Comparison of ENCODE assay signal across 15 mouse cellular contexts in genomic region chr8:124075977-124076376, GRCm38 (mm10). TPM values are rescaled to one million over a fixed set of nuclear protein-coding genes. Genes with fewer than 3 reads are reported as not detected.
A peak's percentile ranks its signal among the peaks of the same experiment; 100 is the strongest.
DNase-seq lines count a peak whose midpoint lies in the region; ATAC-seq and TF ChIP-seq lines count a peak whose summit lies in the region.
"Had no signal": no experiment of that assay in that cellular context is flagged by ENCODE, and none has a peak within 500 bp of the region (broad histone marks: within the 10 kb centered on the region; RNA-seq: fewer than 3 reads in every experiment).

No protein-coding gene starts in this region.

- WGBS in embryonic facial prominence, embryonic 12.5 days, result 36% methylated on average over 8 of the region's 8 CpGs
- 55% methylated on average over 8 of the region's 8 CpGs for WGBS in embryonic facial prominence, embryonic 10.5 days
- WGBS in midbrain, embryonic 13.5 days, result 66% methylated on average over 8 of the region's 8 CpGs
- WGBS in midbrain, postnatal 0 days, result 56% methylated on average over 8 of the region's 8 CpGs
- WGBS in limb, embryonic 10.5 days, result 53% methylated on average over 8 of the region's 8 CpGs
- WGBS in hindbrain, embryonic 13.5 days, result 64% methylated on average over 8 of the region's 8 CpGs

- no peak for TF ChIP-seq CTCF in midbrain, postnatal 0 days (IDR thresholded peaks at IDR 0.05)

- intact Hi-C loops in left cerebral cortex, postnatal 4 days (cut with DNase I), result loop anchor here (5.0 kb wide), 1 partner anchor 156 kb away; the partner anchor contains the start of gene Galnt2

- no peaks in the 10 kb centered on the region for H3K36me3 ChIP-seq in embryonic facial prominence, embryonic 12.5 days
- H3K36me3 ChIP-seq in embryonic facial prominence, embryonic 10.5 days (replicated peaks), result no peaks in the 10 kb centered on the region
- no peaks in the 10 kb centered on the region for H3K36me3 ChIP-seq in midbrain, embryonic 13.5 days
- H3K36me3 ChIP-seq in midbrain, postnatal 0 days (ENCODE audit: insufficient read depth, low read length), result no peaks in the 10 kb centered on the region
- no peaks in the 10 kb centered on the region for H3K36me3 ChIP-seq in limb, embryonic 10.5 days
- H3K36me3 ChIP-seq in hindbrain, embryonic 13.5 days, result no peaks in the 10 kb centered on the region
- H3K36me3 ChIP-seq: embryonic facial prominence, embryonic 15.5 days; forebrain, embryonic 15.5 days; neural tube, embryonic 15.5 days had no signal

- peaks cover 17% of the 10 kb centered on the region for H3K4me1 ChIP-seq in embryonic facial prominence, embryonic 12.5 days
- H3K4me1 ChIP-seq in embryonic facial prominence, embryonic 10.5 days, result peaks cover 33% of the 10 kb centered on the region
- H3K4me1 ChIP-seq in midbrain, embryonic 13.5 days (replicated peaks), result peaks cover 37% of the 10 kb centered on the region
- H3K4me1 ChIP-seq in midbrain, postnatal 0 days (ENCODE audit: insufficient read depth, low read length), result no peaks in the 10 kb centered on the region
- peaks cover 34% of the 10 kb centered on the region for H3K4me1 ChIP-seq in limb, embryonic 10.5 days
- H3K4me1 ChIP-seq in hindbrain, embryonic 13.5 days (replicated peaks), result peaks cover 33% of the 10 kb centered on the region

- H3K9ac ChIP-seq in embryonic facial prominence, embryonic 12.5 days, result no peak overlapping the region
- no peak overlapping the region for H3K9ac ChIP-seq in midbrain, embryonic 13.5 days (replicated peaks)
- H3K9ac ChIP-seq in midbrain, postnatal 0 days (replicated peaks; ENCODE audit: low read length, poor library complexity, severe bottlenecking), result no peak overlapping the region
- H3K9ac ChIP-seq in hindbrain, embryonic 13.5 days, result no peak overlapping the region
- H3K9ac ChIP-seq: embryonic facial prominence, embryonic 15.5 days; forebrain, embryonic 15.5 days; neural tube, embryonic 15.5 days had no signal

- peak overlapping the region; percentile 46 for H3K27ac ChIP-seq in embryonic facial prominence, embryonic 12.5 days
- H3K27ac ChIP-seq in embryonic facial prominence, embryonic 10.5 days (replicated peaks), result no peak overlapping the region
- H3K27ac ChIP-seq in midbrain, embryonic 13.5 days, result peak overlapping the region; percentile 45; the same call in 1 of the 2 replicates
- H3K27ac ChIP-seq in midbrain, postnatal 0 days (ENCODE audit: low read depth, low read length), result no peak overlapping the region
- peak overlapping the region; percentile 2; the same call in 1 of the 2 replicates for H3K27ac ChIP-seq in limb, embryonic 10.5 days
- no peak overlapping the region for H3K27ac ChIP-seq in hindbrain, embryonic 13.5 days
- H3K27ac ChIP-seq: embryonic facial prominence, embryonic 15.5 days; forebrain, embryonic 15.5 days; neural tube, embryonic 15.5 days had no signal

- no peak for ATAC-seq in embryonic facial prominence, embryonic 12.5 days (ENCODE audit: insufficient number of reproducible peaks, insufficient read depth, low FRiP score, low TSS enrichment)
- no peak for ATAC-seq in midbrain, embryonic 13.5 days
- ATAC-seq in midbrain, postnatal 0 days (ENCODE audit: low FRiP score), result no peak
- no peak for ATAC-seq in hindbrain, embryonic 13.5 days (ENCODE audit: low FRiP score)
- ATAC-seq: forebrain, embryonic 15.5 days had no signal

- H3K9me3 ChIP-seq in embryonic facial prominence, embryonic 12.5 days, result no peaks in the 10 kb centered on the region
- no peaks in the 10 kb centered on the region for H3K9me3 ChIP-seq in embryonic facial prominence, embryonic 10.5 days
- H3K9me3 ChIP-seq in midbrain, embryonic 13.5 days, result no peaks in the 10 kb centered on the region
- no peaks in the 10 kb centered on the region for H3K9me3 ChIP-seq in midbrain, postnatal 0 days (ENCODE audit: low read length)
- no peaks in the 10 kb centered on the region for H3K9me3 ChIP-seq in limb, embryonic 10.5 days (replicated peaks)
- H3K9me3 ChIP-seq in hindbrain, embryonic 13.5 days, result no peaks in the 10 kb centered on the region
- H3K9me3 ChIP-seq: embryonic facial prominence, embryonic 15.5 days; forebrain, embryonic 15.5 days; neural tube, embryonic 15.5 days had no signal

- DNase-seq in embryonic facial prominence, embryonic 10.5 days (ENCODE audit: low spot score), result no peak
- DNase-seq in midbrain, postnatal 0 days (ENCODE audit: low spot score), result no peak
- DNase-seq in limb, embryonic 10.5 days (ENCODE audit: low spot score), result no peak
- DNase-seq in thymus, postnatal 14 days, result peak; percentile 62
- DNase-seq in left cerebral cortex, postnatal 4 days, result no peak
- DNase-seq: adrenal gland, postnatal 10 days; cerebellum, adult 9-11 months; kidney, adult 18-20 months; right cerebral cortex, adult 18-20 months had no signal

- H3K27me3 ChIP-seq in embryonic facial prominence, embryonic 12.5 days, result no peaks in the 10 kb centered on the region
- H3K27me3 ChIP-seq in embryonic facial prominence, embryonic 10.5 days (replicated peaks; ENCODE audit: low read depth, poor library complexity, severe bottlenecking), result no peaks in the 10 kb centered on the region
- H3K27me3 ChIP-seq in midbrain, embryonic 13.5 days, result no peaks in the 10 kb centered on the region
- H3K27me3 ChIP-seq in midbrain, postnatal 0 days (ENCODE audit: insufficient read depth, low read length), result no peaks in the 10 kb centered on the region
- no peaks in the 10 kb centered on the region for H3K27me3 ChIP-seq in limb, embryonic 10.5 days (ENCODE audit: low read depth, poor library complexity, severe bottlenecking)
- H3K27me3 ChIP-seq in hindbrain, embryonic 13.5 days, result no peaks in the 10 kb centered on the region; the same call in 1 of the 2 replicates
- H3K27me3 ChIP-seq: embryonic facial prominence, embryonic 15.5 days; forebrain, embryonic 15.5 days; neural tube, embryonic 15.5 days had no signal

- no peak overlapping the region for H3K4me2 ChIP-seq in embryonic facial prominence, embryonic 12.5 days (replicated peaks)
- no peak overlapping the region for H3K4me2 ChIP-seq in midbrain, embryonic 13.5 days (replicated peaks)
- H3K4me2 ChIP-seq in midbrain, postnatal 0 days (ENCODE audit: low read depth, low read length, poor library complexity, severe bottlenecking), result no peak overlapping the region
- H3K4me2 ChIP-seq in hindbrain, embryonic 13.5 days, result no peak overlapping the region
- H3K4me2 ChIP-seq: embryonic facial prominence, embryonic 15.5 days; forebrain, embryonic 15.5 days; neural tube, embryonic 15.5 days had no signal

- H3K4me3 ChIP-seq in embryonic facial prominence, embryonic 12.5 days, result no peak overlapping the region
- no peak overlapping the region for H3K4me3 ChIP-seq in embryonic facial prominence, embryonic 10.5 days
- no peak overlapping the region for H3K4me3 ChIP-seq in midbrain, embryonic 13.5 days (replicated peaks)
- H3K4me3 ChIP-seq in midbrain, postnatal 0 days (ENCODE audit: low read depth, low read length), result no peak overlapping the region
- H3K4me3 ChIP-seq in limb, embryonic 10.5 days, result no peak overlapping the region
- no peak overlapping the region for H3K4me3 ChIP-seq in hindbrain, embryonic 13.5 days
- H3K4me3 ChIP-seq: embryonic facial prominence, embryonic 15.5 days; forebrain, embryonic 15.5 days; neural tube, embryonic 15.5 days had no signal

RNA-seq across cellular contexts. Expression of gene Urb2, which starts 54.7 kb away (rescaled TPM):
- 5.2 and 6.1 TPM in 2 replicates for polyA plus RNA-seq in embryonic facial prominence, embryonic 12.5 days (2016; fragmentation: Nextera tagmentation; extraction: Ambion mirVana)
- 8.4 and 9.3 TPM in 2 replicates for polyA plus RNA-seq in embryonic facial prominence, embryonic 10.5 days (2016; fragmentation: Nextera tagmentation; extraction: Ambion mirVana)
- 3.1 and 3.4 TPM in 2 replicates for polyA plus RNA-seq in midbrain, embryonic 13.5 days (2015; fragmentation: Nextera tagmentation; extraction: Ambion mirVana)
- total RNA-seq in midbrain, postnatal 0 days (2014; rRNA removed), result 12.0 and 13.2 TPM in 2 replicates
- 1.5 and 1.8 TPM in 2 replicates for polyA plus RNA-seq in midbrain, postnatal 0 days (2015; fragmentation: Nextera tagmentation; extraction: Ambion mirVana)
- polyA plus RNA-seq in limb, embryonic 10.5 days (2016; fragmentation: Nextera tagmentation; extraction: Ambion mirVana), result 8.4 and 8.9 TPM in 2 replicates
- polyA plus RNA-seq in hindbrain, embryonic 13.5 days (2015; fragmentation: Nextera tagmentation; extraction: Ambion mirVana), result 3.2 TPM in 2 replicates
- total RNA-seq in left cerebral cortex, postnatal 4 days (2021), result 10 to 100 TPM; 14.9 to 16.2 TPM

RNA-seq across cellular contexts. Expression of gene Taf5l, which starts 54.8 kb away (rescaled TPM):
- 46.3 and 47.5 TPM in 2 replicates for polyA plus RNA-seq in embryonic facial prominence, embryonic 12.5 days (2016; fragmentation: Nextera tagmentation; extraction: Ambion mirVana)
- 46.4 and 46.7 TPM in 2 replicates for polyA plus RNA-seq in embryonic facial prominence, embryonic 10.5 days (2016; fragmentation: Nextera tagmentation; extraction: Ambion mirVana)
- polyA plus RNA-seq in midbrain, embryonic 13.5 days (2015; fragmentation: Nextera tagmentation; extraction: Ambion mirVana), result 26.4 and 27.1 TPM in 2 replicates
- 35.7 and 37.1 TPM in 2 replicates for total RNA-seq in midbrain, postnatal 0 days (2014; rRNA removed)
- polyA plus RNA-seq in midbrain, postnatal 0 days (2015; fragmentation: Nextera tagmentation; extraction: Ambion mirVana), result 18.6 and 19.5 TPM in 2 replicates
- 49.7 and 52.8 TPM in 2 replicates for polyA plus RNA-seq in limb, embryonic 10.5 days (2016; fragmentation: Nextera tagmentation; extraction: Ambion mirVana)
- 23.6 and 24.5 TPM in 2 replicates for polyA plus RNA-seq in hindbrain, embryonic 13.5 days (2015; fragmentation: Nextera tagmentation; extraction: Ambion mirVana)
- total RNA-seq in left cerebral cortex, postnatal 4 days (2021), result 10 to 100 TPM; 27.8 to 29.4 TPM

Comparison
In these comparisons a context has a peak if more than half of its experiments do, and no peak if none do; other contexts are left out.
1. H3K27ac ChIP-seq: peak in embryonic facial prominence, embryonic 12.5 days (single experiment), midbrain, embryonic 13.5 days (single experiment) and limb, embryonic 10.5 days (single experiment); none in embryonic facial prominence, embryonic 10.5 days (single experiment), midbrain, postnatal 0 days (single experiment) and hindbrain, embryonic 13.5 days (single experiment).